In the genomic region with DNA sequence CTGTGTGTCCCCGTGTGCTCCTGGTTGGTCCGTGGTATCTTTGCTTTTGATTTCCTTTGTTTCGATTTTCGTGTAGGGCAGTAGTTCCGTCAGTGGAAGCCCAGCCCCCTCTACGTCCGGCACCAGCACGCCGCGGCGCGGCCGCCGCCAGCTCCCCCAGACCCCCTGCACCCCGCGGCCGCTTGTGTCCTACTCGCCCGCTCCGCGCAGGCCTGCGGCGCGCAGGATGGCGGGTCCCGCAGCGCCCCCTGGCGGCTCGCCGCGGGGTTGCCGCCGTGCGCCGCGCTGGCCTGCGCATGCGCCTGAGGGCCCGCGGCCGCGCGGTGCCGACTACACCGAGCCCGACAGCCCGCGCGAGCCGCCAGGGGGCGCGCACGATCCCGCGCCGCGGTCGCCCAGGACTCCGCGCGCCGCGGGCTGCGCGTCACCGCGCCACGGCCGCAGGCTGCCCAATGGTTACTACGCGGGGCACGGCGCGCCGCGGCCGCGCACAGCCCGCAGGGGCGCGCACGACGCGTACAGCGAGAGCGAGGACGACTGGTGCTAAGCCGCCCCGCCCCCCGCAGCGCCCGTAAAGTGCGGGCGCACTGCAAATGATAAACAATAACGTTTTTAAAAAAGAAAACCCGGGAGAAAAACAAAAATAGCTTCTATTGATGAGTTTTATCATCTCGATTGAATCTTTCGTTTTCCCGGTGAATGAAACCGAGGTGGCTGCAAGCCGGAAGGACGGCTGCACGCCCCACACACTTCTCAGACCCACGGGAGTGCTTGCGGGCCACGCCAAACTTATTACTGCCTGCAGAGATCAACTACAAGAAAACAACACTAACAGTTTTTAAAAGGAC, we compare ENCODE assay signal across 8 mouse cellular contexts. TPM values are rescaled to one million over a fixed set of nuclear protein-coding genes. Genes with fewer than 3 reads are reported as not detected.
DNase-seq lines count a peak whose midpoint lies in the region; ATAC-seq and TF ChIP-seq lines count a peak whose summit lies in the region.

No protein-coding gene starts in this region.

- TF ChIP-seq CTCF in liver, embryonic 14.5 days (IDR thresholded peaks at IDR 0.05; ENCODE audit: low read depth) = peak; percentile 52

- no peak for TF ChIP-seq EP300 in liver, embryonic 14.5 days (IDR thresholded peaks at IDR 0.05; ENCODE audit: low read depth)

- ATAC-seq in forebrain, embryonic 11.5 days (replicated peaks; ENCODE audit: low FRiP score) = peak; percentile 93
- peak; percentile 95 for ATAC-seq in heart, embryonic 16.5 days (replicated peaks; ENCODE audit: extremely low read depth, insufficient read depth, low FRiP score)
- peak; percentile 92 for ATAC-seq in liver, embryonic 14.5 days (ENCODE audit: insufficient read depth)
- ATAC-seq in stomach, embryonic 15.5 days (ENCODE audit: insufficient read depth, low FRiP score, low read depth) = peak; percentile 97

- no peaks in the 10 kb centered on the region for H3K9me3 ChIP-seq in forebrain, embryonic 11.5 days (ENCODE audit: control insufficient read depth, low read length)
- H3K9me3 ChIP-seq in heart, embryonic 16.5 days (replicated peaks; ENCODE audit: control insufficient read depth, low read length) = no peaks in the 10 kb centered on the region
- no peaks in the 10 kb centered on the region for H3K9me3 ChIP-seq in liver, embryonic 14.5 days (ENCODE audit: control insufficient read depth, low read length)
- H3K9me3 ChIP-seq in stomach, embryonic 15.5 days = no peaks in the 10 kb centered on the region

- peak overlapping the region; percentile 87 for H3K9ac ChIP-seq in forebrain, embryonic 11.5 days (ENCODE audit: low read length)
- peak overlapping the region; percentile 77 for H3K9ac ChIP-seq in heart, embryonic 16.5 days (ENCODE audit: low read length)
- H3K9ac ChIP-seq in liver, embryonic 14.5 days (replicated peaks) = peak overlapping the region; percentile 73
- H3K9ac ChIP-seq in stomach, embryonic 15.5 days = 0 out of 2 replicates have a peak overlapping the region, but pooled peaks have one; percentile 60

- H3K36me3 ChIP-seq in forebrain, embryonic 11.5 days (ENCODE audit: control insufficient read depth, insufficient read depth, low read length) = no peaks in the 10 kb centered on the region
- H3K36me3 ChIP-seq in heart, embryonic 16.5 days (ENCODE audit: control insufficient read depth, insufficient read depth) = no peaks in the 10 kb centered on the region
- H3K36me3 ChIP-seq in liver, embryonic 14.5 days (replicated peaks; ENCODE audit: control insufficient read depth, insufficient read depth, low read depth) = no peaks in the 10 kb centered on the region
- H3K36me3 ChIP-seq in stomach, embryonic 15.5 days = no peaks in the 10 kb centered on the region

- peak overlapping the region; percentile 92 for H3K27ac ChIP-seq in forebrain, embryonic 11.5 days (ENCODE audit: low read depth, low read length)
- H3K27ac ChIP-seq in heart, embryonic 16.5 days (ENCODE audit: low read length) = peak overlapping the region; percentile 87
- no peak overlapping the region; the same call in 1 of the 2 replicates for H3K27ac ChIP-seq in liver, embryonic 14.5 days
- H3K27ac ChIP-seq in stomach, embryonic 15.5 days = peak overlapping the region; percentile 92

- peak overlapping the region; percentile 92 for H3K4me2 ChIP-seq in forebrain, embryonic 11.5 days (ENCODE audit: low read depth, low read length, severe bottlenecking)
- H3K4me2 ChIP-seq in heart, embryonic 16.5 days (ENCODE audit: low read depth, low read length) = peak overlapping the region; percentile 72
- peak overlapping the region; percentile 75 for H3K4me2 ChIP-seq in liver, embryonic 14.5 days (ENCODE audit: low read depth)
- H3K4me2 ChIP-seq in stomach, embryonic 15.5 days = peak overlapping the region; percentile 88

- WGBS in forebrain, embryonic 11.5 days = under 1% methylated on average over 106 of the region's 106 CpGs
- WGBS in heart, embryonic 16.5 days = under 1% methylated on average over 99 of the region's 106 CpGs
- under 1% methylated on average over 106 of the region's 106 CpGs for WGBS in liver, embryonic 14.5 days (ENCODE audit: insufficient replicate concordance)
- under 1% methylated on average over 88 of the region's 106 CpGs for WGBS in stomach, embryonic 15.5 days

- peaks cover 6% of the 10 kb centered on the region; the same call in 1 of the 2 replicates for H3K4me1 ChIP-seq in forebrain, embryonic 11.5 days (replicated peaks; ENCODE audit: control insufficient read depth, insufficient read depth, low read length)
- peaks cover 22% of the 10 kb centered on the region for H3K4me1 ChIP-seq in heart, embryonic 16.5 days (ENCODE audit: control insufficient read depth, insufficient read depth, low read length)
- peaks cover 0 to 2% of the 10 kb centered on the region in 2 experiments; a peak in 2 of 4 replicates for H3K4me1 ChIP-seq in liver, embryonic 14.5 days (replicated peaks; ENCODE audit: control insufficient read depth in 2 of 2, insufficient read depth in 2 of 2, low read length in 1 of 2)
- peaks cover 21% of the 10 kb centered on the region for H3K4me1 ChIP-seq in stomach, embryonic 15.5 days

- no peaks in the 10 kb centered on the region for H3K27me3 ChIP-seq in forebrain, embryonic 11.5 days (ENCODE audit: control insufficient read depth, insufficient read depth, low read length)
- H3K27me3 ChIP-seq in heart, embryonic 16.5 days (ENCODE audit: control insufficient read depth, insufficient read depth, low read length) = no peaks in the 10 kb centered on the region
- no peaks in the 10 kb centered on the region; the same call in 1 of the 2 replicates for H3K27me3 ChIP-seq in liver, embryonic 14.5 days (ENCODE audit: control insufficient read depth, insufficient read depth, low read length)
- H3K27me3 ChIP-seq in stomach, embryonic 15.5 days (replicated peaks) = no peaks in the 10 kb centered on the region

- peak; percentile 89 to 91 for DNase-seq in CD8-positive naive resting alpha-beta T cell, adult 2 months (ENCODE audit: low read depth in 2 of 2, low spot score in 2 of 2)
- DNase-seq in c-Kit-positive CD71-positive TER-119-negative erythroid progenitor cells, embryonic 14.5 days (ENCODE audit: low read depth) = peak; percentile 82
- peak; percentile 96 for DNase-seq in forebrain, embryonic 11.5 days (ENCODE audit: low spot score)
- peak; percentile 94 to 96 for DNase-seq in kidney, postnatal 36 days
- peak; percentile 89 to 93 (median 91) for DNase-seq in liver, embryonic 14.5 days (ENCODE audit: low read depth in 3 of 3, low spot score in 3 of 3)
- DNase-seq in neural tube, embryonic 10.5 days (ENCODE audit: extremely low spot score, low spot score) = peak; percentile 90

- peak overlapping the region; percentile 55 for H3K4me3 ChIP-seq in forebrain, embryonic 11.5 days (ENCODE audit: low read depth, low read length)
- peak overlapping the region; percentile 68 for H3K4me3 ChIP-seq in heart, embryonic 16.5 days (ENCODE audit: low read length)
- peak overlapping the region; percentile 71 for H3K4me3 ChIP-seq in liver, embryonic 14.5 days (ENCODE audit: insufficient read depth in 1 of 2, low read depth in 2 of 2, low read length in 2 of 2)
- H3K4me3 ChIP-seq in stomach, embryonic 15.5 days (replicated peaks) = peak overlapping the region; percentile 55

RNA-seq across cellular contexts. Expression of gene Ier2, which starts 23.3 kb away (rescaled TPM):
- 67.3 and 68.7 TPM in 2 replicates for polyA plus RNA-seq in forebrain, embryonic 11.5 days (2014; fragmentation: Nextera tagmentation; extraction: Ambion mirVana)
- polyA plus RNA-seq in heart, embryonic 16.5 days (2015; fragmentation: Nextera tagmentation; extraction: Ambion mirVana) = 43.0 and 43.3 TPM in 2 replicates
- 6.2 and 8.4 TPM in 2 replicates for polyA plus RNA-seq in liver, embryonic 14.5 days (2012; rRNA removed)
- polyA plus RNA-seq in liver, embryonic 14.5 days (2014; fragmentation: Nextera tagmentation; extraction: Ambion mirVana) = 12.6 and 15.0 TPM in 2 replicates
- 86.4 and 90.3 TPM in 2 replicates for polyA plus RNA-seq in stomach, embryonic 15.5 days (2015; fragmentation: Nextera tagmentation; extraction: Ambion mirVana)

RNA-seq across cellular contexts. Expression of gene Trmt1, which starts 46.7 kb away (rescaled TPM):
- polyA plus RNA-seq in forebrain, embryonic 11.5 days (2014; fragmentation: Nextera tagmentation; extraction: Ambion mirVana) = 52.7 and 72.3 TPM in 2 replicates
- polyA plus RNA-seq in heart, embryonic 16.5 days (2015; fragmentation: Nextera tagmentation; extraction: Ambion mirVana) = 43.2 and 46.7 TPM in 2 replicates
- polyA plus RNA-seq in liver, embryonic 14.5 days (2012; rRNA removed) = 37.5 and 37.6 TPM in 2 replicates
- polyA plus RNA-seq in liver, embryonic 14.5 days (2014; fragmentation: Nextera tagmentation; extraction: Ambion mirVana) = 27.4 and 34.1 TPM in 2 replicates
- polyA plus RNA-seq in stomach, embryonic 15.5 days (2015; fragmentation: Nextera tagmentation; extraction: Ambion mirVana) = 56.2 and 63.9 TPM in 2 replicates

RNA-seq across cellular contexts. Expression of gene Nacc1, which starts 48.3 kb away (rescaled TPM):
- polyA plus RNA-seq in forebrain, embryonic 11.5 days (2014; fragmentation: Nextera tagmentation; extraction: Ambion mirVana) = 34.6 and 37.7 TPM in 2 replicates
- polyA plus RNA-seq in heart, embryonic 16.5 days (2015; fragmentation: Nextera tagmentation; extraction: Ambion mirVana) = 11.7 and 14.4 TPM in 2 replicates
- 19.0 and 21.2 TPM in 2 replicates for polyA plus RNA-seq in liver, embryonic 14.5 days (2012; rRNA removed)
- polyA plus RNA-seq in liver, embryonic 14.5 days (2014; fragmentation: Nextera tagmentation; extraction: Ambion mirVana) = 6.3 and 7.6 TPM in 2 replicates
- 15.8 and 17.4 TPM in 2 replicates for polyA plus RNA-seq in stomach, embryonic 15.5 days (2015; fragmentation: Nextera tagmentation; extraction: Ambion mirVana)
